Mouse (Mus musculus): ENCODE measurements around the gene Pla2g6. TPM values are rescaled to one million over a fixed set of nuclear protein-coding genes. Genes with fewer than 3 reads are reported as not detected.

The Pla2g6 gene
- total and polyA plus RNA-seq, 3 experiments, result 9.3 to 20.9 (median 14.8) TPM

DNA sequence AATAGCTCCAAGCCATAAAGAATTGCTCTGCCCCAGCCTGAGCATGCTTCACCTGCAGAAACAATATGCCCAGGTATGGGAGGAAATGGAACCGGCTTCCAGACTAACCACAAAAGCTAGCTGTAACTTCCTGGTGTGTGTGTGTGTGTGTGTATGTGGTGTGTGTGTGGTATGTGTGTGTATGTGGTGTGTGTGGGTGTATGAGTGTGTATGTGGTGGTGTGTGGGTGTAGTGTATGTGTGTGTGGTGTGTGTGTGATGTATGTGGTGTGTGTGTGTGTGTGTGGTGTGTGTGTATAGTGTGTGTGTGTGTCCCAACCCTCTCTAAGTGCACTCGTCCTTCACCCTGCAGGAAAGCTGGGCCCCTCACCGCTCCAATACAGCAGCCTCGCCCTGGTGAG, 62.8 kb downstream of the Pla2g6 start:
- dilution Hi-C loops (cut with MboI; ENCODE audit: extremely low pct_ligation_motif_present, extremely low pct_unique_long_range_greater_than_20kb, low sequenced_read_pairs), result no loop called here
- in situ Hi-C loops (cut with MboI; ENCODE audit: low pct_ligation_motif_present, low pct_unique_long_range_greater_than_20kb, low sequenced_read_pairs), result no loop called here

DNA sequence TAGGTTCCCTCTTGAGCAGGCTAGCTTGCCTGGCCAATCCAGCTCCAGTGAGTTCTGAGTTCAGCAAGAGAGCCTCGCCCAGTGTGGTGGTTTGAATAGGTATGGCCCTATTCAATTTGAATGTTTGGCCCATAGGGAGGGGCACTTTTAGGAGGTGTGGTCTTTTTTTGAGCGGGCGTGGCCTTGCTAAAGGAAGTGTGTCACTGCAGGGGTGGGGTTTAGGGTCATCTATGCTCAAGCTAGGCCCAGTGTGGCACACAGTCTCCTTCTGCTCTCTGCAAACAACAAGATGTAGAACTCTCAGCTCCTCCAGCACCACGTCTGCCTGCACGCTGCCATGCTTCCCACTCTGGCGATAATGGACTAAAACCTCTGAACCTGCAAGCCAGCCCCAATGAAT, 64.5 kb downstream of the Pla2g6 start:
- Histone ChIP-seq H3K27ac (ENCODE audit: insufficient read depth, low read depth) (no peak overlapping the region), H3K4me3 (replicated peaks in 1 of 3; ENCODE audit: low read depth in 2 of 3, low read length in 2 of 3, poor library complexity in 1 of 3) (no peak overlapping the region), H3K4me2 (ENCODE audit: insufficient read depth, low read depth, poor library complexity, severe bottlenecking) (no peak overlapping the region), H3K36me3 (replicated peaks in 1 of 2; ENCODE audit: control insufficient read depth in 1 of 2, insufficient read depth in 1 of 2, low read length in 1 of 2) (no peaks in the 10 kb centered on the region), H3K9ac (ENCODE audit: insufficient read depth, low read depth) (no peak overlapping the region), H3K27me3 (replicated peaks) (peaks cover 6% of the 10 kb centered on the region), H3K4me1 (ENCODE audit: control insufficient read depth in 1 of 2, insufficient read depth in 2 of 2) (peaks cover 10 to 15% of the 10 kb centered on the region in 2 experiments), H3K9me3 (replicated peaks; ENCODE audit: low read length) (peaks cover 19% of the 10 kb centered on the region), H3K79me2 (replicated peaks; ENCODE audit: control insufficient read depth, extremely low read depth, insufficient read depth, poor library complexity, severe bottlenecking) (no peaks in the 10 kb centered on the region)
- TF ChIP-seq CHD1 (IDR thresholded peaks at IDR 0.05; ENCODE audit: low read depth, low read length), result no peak
- in situ Hi-C loops (cut with MboI; ENCODE audit: low pct_ligation_motif_present, low pct_unique_long_range_greater_than_20kb, low sequenced_read_pairs), result no loop called here
- no peak for DNase-seq (ENCODE audit: extremely low read depth)
- dilution Hi-C loops (cut with MboI; ENCODE audit: extremely low pct_ligation_motif_present, extremely low pct_unique_long_range_greater_than_20kb, low sequenced_read_pairs), result no loop called here

More for the DNA sequence above, 62.8 kb downstream of the Pla2g6 start:
- Histone ChIP-seq H3K79me2 (replicated peaks; ENCODE audit: control insufficient read depth, extremely low read depth, insufficient read depth, poor library complexity, severe bottlenecking) (no peaks in the 10 kb centered on the region), H3K36me3 (replicated peaks in 1 of 2; ENCODE audit: control insufficient read depth in 1 of 2, insufficient read depth in 1 of 2, low read length in 1 of 2) (no peaks in the 10 kb centered on the region), H3K27ac (ENCODE audit: insufficient read depth, low read depth) (no peak overlapping the region), H3K4me1 (ENCODE audit: control insufficient read depth in 1 of 2, insufficient read depth in 2 of 2) (peaks cover 10 to 14% of the 10 kb centered on the region in 2 experiments), H3K27me3 (replicated peaks) (peaks cover 5% of the 10 kb centered on the region), H3K9me3 (replicated peaks; ENCODE audit: low read length) (peaks cover 19% of the 10 kb centered on the region), H3K9ac (ENCODE audit: insufficient read depth, low read depth) (no peak overlapping the region), H3K4me2 (ENCODE audit: insufficient read depth, low read depth, poor library complexity, severe bottlenecking) (no peak overlapping the region), H3K4me3 (replicated peaks in 1 of 3; ENCODE audit: low read depth in 2 of 3, low read length in 2 of 3, poor library complexity in 1 of 3) (no peak overlapping the region)
- DNase-seq (ENCODE audit: extremely low read depth), result no peak
- TF ChIP-seq TCF12 (IDR thresholded peaks at IDR 0.05; ENCODE audit: low read depth, low read length) (no peak), ZKSCAN1 (IDR thresholded peaks at IDR 0.05; ENCODE audit: borderline replicate concordance, low read depth, low read length) (no peak)

GRCm38 (mm10) chr15:79262786-79263309, 65.3 kb downstream of the Pla2g6 start:
- H3K4me1 ChIP-seq (ENCODE audit: control insufficient read depth in 1 of 2, insufficient read depth in 2 of 2), result peaks cover 8 to 12% of the 10 kb centered on the region in 2 experiments
- no peak overlapping the region for H3K9ac ChIP-seq (ENCODE audit: insufficient read depth, low read depth)
- peaks cover 24% of the 10 kb centered on the region for H3K9me3 ChIP-seq (replicated peaks; ENCODE audit: low read length)
- peaks cover 10% of the 10 kb centered on the region for H3K27me3 ChIP-seq (replicated peaks)
- DNase-seq (ENCODE audit: extremely low read depth), result no peak
- no peak overlapping the region for H3K27ac ChIP-seq (ENCODE audit: insufficient read depth, low read depth)
- no peak overlapping the region for H3K4me3 ChIP-seq (replicated peaks in 1 of 3; ENCODE audit: low read depth in 2 of 3, low read length in 2 of 3, poor library complexity in 1 of 3)
- H3K36me3 ChIP-seq (replicated peaks in 1 of 2; ENCODE audit: control insufficient read depth in 1 of 2, insufficient read depth in 1 of 2, low read length in 1 of 2), result no peaks in the 10 kb centered on the region
- no peaks in the 10 kb centered on the region for H3K79me2 ChIP-seq (replicated peaks; ENCODE audit: control insufficient read depth, extremely low read depth, insufficient read depth, poor library complexity, severe bottlenecking)
- dilution Hi-C loops (cut with MboI; ENCODE audit: extremely low pct_ligation_motif_present, extremely low pct_unique_long_range_greater_than_20kb, low sequenced_read_pairs), result no loop called here
- no peak overlapping the region for H3K4me2 ChIP-seq (ENCODE audit: insufficient read depth, low read depth, poor library complexity, severe bottlenecking)
- TF ChIP-seq MAFK (IDR thresholded peaks at IDR 0.05; ENCODE audit: insufficient replicate concordance, low read length), result no peak
- in situ Hi-C loops (cut with MboI; ENCODE audit: low pct_ligation_motif_present, low pct_unique_long_range_greater_than_20kb, low sequenced_read_pairs), result no loop called here

- no peak for TF ChIP-seq JUND (conservative IDR thresholded peaks at IDR 0.05; ENCODE audit: low read depth, low read length)
- TF ChIP-seq IRF4 (IDR thresholded peaks at IDR 0.05; ENCODE audit: low read depth, low read length), result no peak
- no peak for TF ChIP-seq RCOR1 (conservative IDR thresholded peaks at IDR 0.05; ENCODE audit: low read depth, low read length)
- TF ChIP-seq POLR2AphosphoS2 (IDR thresholded peaks at IDR 0.05; ENCODE audit: low read depth, low read length), result no peak
- TF ChIP-seq MYC (IDR thresholded peaks at IDR 0.05; ENCODE audit: low read depth, low read length), result no peak
- no peak for TF ChIP-seq SMC3 (IDR thresholded peaks at IDR 0.05; ENCODE audit: low read depth, low read length)
- TF ChIP-seq NRF1 (IDR thresholded peaks at IDR 0.05; ENCODE audit: low read depth, low read length), result no peak
- TF ChIP-seq JUN (IDR thresholded peaks at IDR 0.05; ENCODE audit: insufficient read depth, low read depth, low read length), result no peak
- TF ChIP-seq ELF1 (IDR thresholded peaks at IDR 0.05; ENCODE audit: low read depth, low read length), result no peak
- TF ChIP-seq BHLHE40 (IDR thresholded peaks at IDR 0.05; ENCODE audit: low read depth, low read length), result no peak
- no peak for TF ChIP-seq MEF2A (IDR thresholded peaks at IDR 0.05; ENCODE audit: borderline replicate concordance, low read depth, low read length)
- no peak for TF ChIP-seq CTCF (conservative IDR thresholded peaks at IDR 0.05 in 1 of 2, IDR thresholded peaks at IDR 0.05 in 1 of 2; ENCODE audit: low read depth in 2 of 2, low read length in 2 of 2)
- in situ Hi-C loops (cut with MboI; ENCODE audit: low pct_ligation_motif_present, low pct_unique_long_range_greater_than_20kb, low sequenced_read_pairs) (no loop called here), dilution Hi-C loops (cut with MboI; ENCODE audit: extremely low pct_ligation_motif_present, extremely low pct_unique_long_range_greater_than_20kb, low sequenced_read_pairs) (no loop called here)
- H3K79me2 ChIP-seq (replicated peaks; ENCODE audit: control insufficient read depth, extremely low read depth, insufficient read depth, poor library complexity, severe bottlenecking), result no peaks in the 10 kb centered on the region
- no peak for DNase-seq (ENCODE audit: extremely low read depth)
- H3K4me3 ChIP-seq (replicated peaks in 1 of 3; ENCODE audit: low read depth in 2 of 3, low read length in 2 of 3, poor library complexity in 1 of 3), result no peak overlapping the region
- H3K27me3 ChIP-seq (replicated peaks), result peaks cover 8% of the 10 kb centered on the region
- no peak overlapping the region for H3K4me2 ChIP-seq (ENCODE audit: insufficient read depth, low read depth, poor library complexity, severe bottlenecking)
- no peaks in the 10 kb centered on the region for H3K36me3 ChIP-seq (replicated peaks in 1 of 2; ENCODE audit: control insufficient read depth in 1 of 2, insufficient read depth in 1 of 2, low read length in 1 of 2)
- H3K27ac ChIP-seq (ENCODE audit: insufficient read depth, low read depth), result no peak overlapping the region
- peaks cover 5 to 7% of the 10 kb centered on the region in 2 experiments; a peak in 3 of 4 replicates for H3K4me1 ChIP-seq (ENCODE audit: control insufficient read depth in 1 of 2, insufficient read depth in 2 of 2)
- H3K9ac ChIP-seq (ENCODE audit: insufficient read depth, low read depth), result no peak overlapping the region
- H3K9me3 ChIP-seq (replicated peaks; ENCODE audit: low read length), result peaks cover 24% of the 10 kb centered on the region
These were observed 65.8 kb downstream of the Pla2g6 start for GRCm38 (mm10) chr15:79262375-79262774.
